9 mouse cellular contexts compared by ENCODE assay signal in genomic region chr10:40683868-40684253, GRCm38 (mm10). TPM values are rescaled to one million over a fixed set of nuclear protein-coding genes. Genes with fewer than 3 reads are reported as not detected.
DNase-seq lines count a peak whose midpoint lies in the region; ATAC-seq and TF ChIP-seq lines count a peak whose summit lies in the region.
"Had no signal": no experiment of that assay in that cellular context is flagged by ENCODE, and none has a peak within 500 bp of the region (broad histone marks: within the 10 kb centered on the region; RNA-seq: fewer than 3 reads in every experiment).

No protein-coding gene starts in this region.

- H3K36me3 ChIP-seq in heart, embryonic 10.5 days = no peaks in the 10 kb centered on the region
- H3K36me3 ChIP-seq in ES-Bruce4 (ENCODE audit: control insufficient read depth, insufficient read depth, low read length, poor library complexity, severe bottlenecking) = no peaks in the 10 kb centered on the region
- no peaks in the 10 kb centered on the region for H3K36me3 ChIP-seq in forebrain, postnatal 0 days (ENCODE audit: insufficient read depth)
- H3K36me3 ChIP-seq in liver, embryonic 13.5 days = no peaks in the 10 kb centered on the region

- H3K4me1 ChIP-seq in heart, embryonic 10.5 days = peaks cover 17% of the 10 kb centered on the region
- no peaks in the 10 kb centered on the region for H3K4me1 ChIP-seq in ES-Bruce4 (ENCODE audit: control insufficient read depth, insufficient read depth, low read length)
- H3K4me1 ChIP-seq in forebrain, postnatal 0 days (ENCODE audit: insufficient read depth) = peaks cover 16% of the 10 kb centered on the region
- peaks cover 10% of the 10 kb centered on the region for H3K4me1 ChIP-seq in liver, embryonic 13.5 days (replicated peaks)
- H3K4me1 ChIP-seq in cerebellum, adult 2 months (ENCODE audit: control insufficient read depth, insufficient read depth, low read length) = peaks cover 8% of the 10 kb centered on the region

- no peak for TF ChIP-seq EP300 in ES-Bruce4 (IDR thresholded peaks at IDR 0.05; ENCODE audit: insufficient read depth, low read depth, low read length)

- H3K27me3 ChIP-seq in heart, embryonic 10.5 days (ENCODE audit: insufficient read depth, poor library complexity, severe bottlenecking) = no peaks in the 10 kb centered on the region
- no peaks in the 10 kb centered on the region for H3K27me3 ChIP-seq in ES-Bruce4 (ENCODE audit: control insufficient read depth, insufficient read depth, low read length, poor library complexity, severe bottlenecking)
- H3K27me3 ChIP-seq in forebrain, postnatal 0 days (ENCODE audit: insufficient read depth, low read length) = no peaks in the 10 kb centered on the region
- H3K27me3 ChIP-seq in liver, embryonic 13.5 days = peaks cover 50% of the 10 kb centered on the region
- no peaks in the 10 kb centered on the region for H3K27me3 ChIP-seq in cerebellum, adult 2 months (ENCODE audit: control insufficient read depth, insufficient read depth, low read length)

- WGBS in heart, embryonic 10.5 days = 55% methylated on average over 9 of the region's 9 CpGs
- WGBS in forebrain, postnatal 0 days = 62% methylated on average over 9 of the region's 9 CpGs
- WGBS in liver, embryonic 13.5 days (ENCODE audit: insufficient replicate concordance) = 44% methylated on average over 9 of the region's 9 CpGs
- 69% methylated on average over 9 of the region's 9 CpGs for WGBS in cerebellum, adult 2 months

- no peak overlapping the region for H3K9ac ChIP-seq in ES-Bruce4 (ENCODE audit: low read depth, poor library complexity, severe bottlenecking)
- H3K9ac ChIP-seq in forebrain, postnatal 0 days = 0 out of 2 replicates have a peak overlapping the region, but pooled peaks have one; percentile 49
- no peak overlapping the region for H3K9ac ChIP-seq in liver, embryonic 13.5 days

- no peaks in the 10 kb centered on the region for H3K9me3 ChIP-seq in heart, embryonic 10.5 days
- no peaks in the 10 kb centered on the region for H3K9me3 ChIP-seq in ES-Bruce4 (replicated peaks; ENCODE audit: control insufficient read depth, insufficient read depth, low read length, poor library complexity, severe bottlenecking)
- no peaks in the 10 kb centered on the region for H3K9me3 ChIP-seq in forebrain, postnatal 0 days (ENCODE audit: low read length)
- H3K9me3 ChIP-seq in liver, embryonic 13.5 days (replicated peaks) = no peaks in the 10 kb centered on the region

- no peak for ATAC-seq in forebrain, postnatal 0 days
- no peak for ATAC-seq in liver, embryonic 13.5 days (ENCODE audit: low read depth)
- ATAC-seq in monocyte, adult 5-6 weeks (replicated peaks; ENCODE audit: insufficient number of reproducible peaks, low FRiP score, low TSS enrichment, poor library complexity, severe bottlenecking) = no peak
- no peak for ATAC-seq in cerebellum, adult (ENCODE audit: insufficient number of reproducible peaks, low FRiP score, low TSS enrichment)

- H3K4me3 ChIP-seq in heart, embryonic 10.5 days = peak overlapping the region; percentile 76
- H3K4me3 ChIP-seq in ES-Bruce4 (ENCODE audit: low read depth, low read length) = peak overlapping the region; percentile 62; the same call in 1 of the 2 replicates
- peak overlapping the region; percentile 37 for H3K4me3 ChIP-seq in forebrain, postnatal 0 days (ENCODE audit: low read depth, low read length)
- 0 out of 2 replicates have a peak overlapping the region, but pooled peaks have one; percentile 53 for H3K4me3 ChIP-seq in liver, embryonic 13.5 days (replicated peaks)
- H3K4me3 ChIP-seq in cerebellum, adult 2 months (replicated peaks; ENCODE audit: insufficient read depth, low read depth, low read length) = no peak overlapping the region

- no peak for TF ChIP-seq POLR2A in ES-Bruce4 (IDR thresholded peaks at IDR 0.05; ENCODE audit: insufficient read depth, low read length)
- TF ChIP-seq POLR2A in cerebellum, adult 2 months (IDR thresholded peaks at IDR 0.05; ENCODE audit: borderline replicate concordance, insufficient read depth, low read length) = no peak

- intact Hi-C loops in heart, postnatal 10 days (cut with DNase I) = loop anchor here (2.0 kb wide), 2 partner anchors 161 to 199 kb away; partner anchors contain the start of genes Cdc40 and Wasf1

- H3K27ac ChIP-seq in heart, embryonic 10.5 days = peak overlapping the region; percentile 94; the same call in 1 of the 2 replicates
- no peak overlapping the region for H3K27ac ChIP-seq in ES-Bruce4 (ENCODE audit: insufficient read depth, low read length)
- H3K27ac ChIP-seq in forebrain, postnatal 0 days (ENCODE audit: low read depth, low read length) = no peak overlapping the region
- no peak overlapping the region for H3K27ac ChIP-seq in liver, embryonic 13.5 days
- H3K27ac ChIP-seq in cerebellum, adult 2 months (ENCODE audit: insufficient read depth, low read length) = no peak overlapping the region

- peak overlapping the region; percentile 77 for H3K4me2 ChIP-seq in forebrain, postnatal 0 days (ENCODE audit: low read depth)
- peak overlapping the region; percentile 70 for H3K4me2 ChIP-seq in liver, embryonic 13.5 days

- no peak for DNase-seq in heart, embryonic 10.5 days (ENCODE audit: low spot score)
- no peak for DNase-seq in heart, postnatal 10 days
- no peak for DNase-seq in forebrain, postnatal 0 days
- no peak for DNase-seq in liver, embryonic 13.5 days
- no peak for DNase-seq in cerebellum, adult 2 months

- TF ChIP-seq CTCF in ES-Bruce4 (IDR thresholded peaks at IDR 0.05; ENCODE audit: low read depth, low read length) = no peak
- no peak for TF ChIP-seq CTCF in forebrain, postnatal 0 days (IDR thresholded peaks at IDR 0.05; ENCODE audit: low read depth)
- TF ChIP-seq CTCF in cerebellum, adult 2 months (IDR thresholded peaks at IDR 0.05; ENCODE audit: borderline replicate concordance, insufficient read depth, low read depth, low read length) = no peak

RNA-seq across cellular contexts. Expression of gene Mettl24, which starts 0.8 kb away (rescaled TPM):
- polyA plus RNA-seq in heart, embryonic 10.5 days (2016; fragmentation: Nextera tagmentation; extraction: Ambion mirVana) = 2.4 and 2.6 TPM in 2 replicates
- 1 to 10 TPM; 1.9 to 2.3 TPM for total RNA-seq in heart, postnatal 10 days (2021)
- 0.39 and 0.44 TPM in 2 replicates for polyA plus RNA-seq in ES-Bruce4 (2011; ENCODE audit: insufficient read depth, insufficient read length, low read depth, missing spikeins)
- total RNA-seq in forebrain, postnatal 0 days (2014; rRNA removed) = 0.85 TPM in 1 of 2 replicates, not detected in the other
- 0.77 and 0.87 TPM in 2 replicates for polyA plus RNA-seq in forebrain, postnatal 0 days (2015; fragmentation: Nextera tagmentation; extraction: Ambion mirVana)
- polyA plus RNA-seq in liver, embryonic 13.5 days (2015; fragmentation: Nextera tagmentation; extraction: Ambion mirVana) = 0.32 and 0.53 TPM in 2 replicates
- total RNA-seq in monocyte, adult 5-6 weeks (2017) = not detected in 3 replicates
- 0.62 and 0.76 TPM in 2 replicates for polyA plus RNA-seq in cerebellum, adult 2 months (2012; rRNA removed)
- total RNA-seq: hematopoietic stem cell, adult 5-6 weeks had no signal

RNA-seq across cellular contexts. Expression of gene Ddo, which starts 54.0 kb away (rescaled TPM):
- 1.9 and 5.1 TPM in 2 replicates for polyA plus RNA-seq in heart, embryonic 10.5 days (2016; fragmentation: Nextera tagmentation; extraction: Ambion mirVana)
- total RNA-seq in heart, postnatal 10 days (2021) = 10 to 100 TPM; 24.2 to 24.9 TPM
- 0.32 TPM in 1 of 2 replicates, not detected in the other for polyA plus RNA-seq in ES-Bruce4 (2011; ENCODE audit: insufficient read depth, insufficient read length, low read depth, missing spikeins)
- total RNA-seq in forebrain, postnatal 0 days (2014; rRNA removed) = 1.9 and 3.7 TPM in 2 replicates
- 1.2 and 3.1 TPM in 2 replicates for polyA plus RNA-seq in forebrain, postnatal 0 days (2015; fragmentation: Nextera tagmentation; extraction: Ambion mirVana)
- 0.08 TPM in 1 of 2 replicates, not detected in the other for polyA plus RNA-seq in liver, embryonic 13.5 days (2015; fragmentation: Nextera tagmentation; extraction: Ambion mirVana)
- not detected in 3 replicates for total RNA-seq in monocyte, adult 5-6 weeks (2017)
- 22.6 and 25.1 TPM in 2 replicates for polyA plus RNA-seq in cerebellum, adult 2 months (2012; rRNA removed)
- total RNA-seq: hematopoietic stem cell, adult 5-6 weeks had no signal
